Mouse (Mus musculus) intestine, embryonic 15.5 days (tissue): ENCODE measurements at regions not wholly inside any gene's neighbourhood (a gene's known extent, or its start where the extent isn't known, plus 50 kb on each side); places are given as distances from the start of the nearest gene placed in this dataset.

ENCODE experiments used
- ATAC-seq: fragments of 200-750 bp; cut with Nextera tagmentation; 2 replicates; pipeline ENCODE4 v1.8.0; 2017; ENCODE audit warnings: moderate TSS enrichment, moderate library complexity
- H3K27ac ChIP-seq: fragments of 300-500 bp; sonication (generic); 2 replicates; pipeline ENCODE4 v1.5.1; 2015; ENCODE audit warnings: mild to moderate bottlenecking, inconsistent platforms
- H3K27me3 ChIP-seq: fragments of 300-500 bp; sonication (generic); replicated peaks from 2 replicates; pipeline ENCODE4 v1.6.1; 2015; ENCODE audit warnings: inconsistent platforms
- H3K36me3 ChIP-seq: fragments of 300-500 bp; sonication (generic); 2 replicates; pipeline ENCODE4 v1.6.1; 2015; ENCODE audit warnings: inconsistent platforms
- H3K4me1 ChIP-seq: fragments of 300-500 bp; sonication (generic); replicated peaks from 2 replicates; pipeline ENCODE4 v1.6.1; 2015; ENCODE audit warnings: inconsistent platforms
- H3K4me2 ChIP-seq: fragments of 300-500 bp; sonication (generic); replicated peaks from 2 replicates; pipeline ENCODE4 v1.6.1; 2015; ENCODE audit warnings: mild to moderate bottlenecking, inconsistent platforms
- H3K4me3 ChIP-seq: fragments of 300-500 bp; sonication (generic); replicated peaks from 2 replicates; pipeline ENCODE4 v1.5.1; 2015; ENCODE audit warnings: inconsistent platforms
- H3K9ac ChIP-seq: fragments of 300-500 bp; sonication (generic); 2 replicates; pipeline ENCODE4 v1.6.1; 2015; ENCODE audit warnings: inconsistent platforms
- H3K9me3 ChIP-seq: fragments of 300-500 bp; sonication (generic); 2 replicates; pipeline ENCODE4 v1.6.1; 2016; ENCODE audit warnings: inconsistent platforms
- WGBS: fragments of 180-500 bp; shearing (Covaris S2); methylation state at CpG from one replicate; pipeline ENCODE4 v1.1.7; 2015; 5-methylcytosine and 5-hydroxymethylcytosine counted together

DNA sequence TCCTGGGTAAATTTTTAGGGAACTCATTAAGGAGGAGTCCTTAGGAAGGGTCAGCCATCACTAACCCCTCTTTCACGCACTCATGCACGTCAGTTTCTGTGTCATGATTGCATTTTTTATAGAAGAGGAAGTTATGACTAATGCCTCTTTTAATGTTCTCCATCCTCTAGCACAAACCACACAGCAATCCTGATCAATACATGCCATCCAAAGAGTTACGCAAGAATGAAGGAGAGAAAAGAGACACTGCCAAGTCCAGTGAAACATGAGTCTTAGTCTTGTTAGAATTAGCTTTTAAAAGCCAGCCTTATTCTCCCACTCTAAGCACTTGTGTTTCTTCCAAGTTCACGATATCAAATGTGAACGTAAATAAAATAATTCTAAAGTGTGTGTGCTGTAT is 151.0 kb upstream of the Tll1 start:
- Histone ChIP-seq H3K27me3 (no peaks in the 10 kb centered on the region), H3K4me3 (no peak overlapping the region), H3K36me3 (no peaks in the 10 kb centered on the region), H3K27ac (no peak overlapping the region), H3K9ac (no peak overlapping the region), H3K4me1 (no peaks in the 10 kb centered on the region), H3K9me3 (no peaks in the 10 kb centered on the region), H3K4me2 (no peak overlapping the region)
- no peak for ATAC-seq
- WGBS = 86% methylated on average over 5 of the region's 5 CpGs

DNA sequence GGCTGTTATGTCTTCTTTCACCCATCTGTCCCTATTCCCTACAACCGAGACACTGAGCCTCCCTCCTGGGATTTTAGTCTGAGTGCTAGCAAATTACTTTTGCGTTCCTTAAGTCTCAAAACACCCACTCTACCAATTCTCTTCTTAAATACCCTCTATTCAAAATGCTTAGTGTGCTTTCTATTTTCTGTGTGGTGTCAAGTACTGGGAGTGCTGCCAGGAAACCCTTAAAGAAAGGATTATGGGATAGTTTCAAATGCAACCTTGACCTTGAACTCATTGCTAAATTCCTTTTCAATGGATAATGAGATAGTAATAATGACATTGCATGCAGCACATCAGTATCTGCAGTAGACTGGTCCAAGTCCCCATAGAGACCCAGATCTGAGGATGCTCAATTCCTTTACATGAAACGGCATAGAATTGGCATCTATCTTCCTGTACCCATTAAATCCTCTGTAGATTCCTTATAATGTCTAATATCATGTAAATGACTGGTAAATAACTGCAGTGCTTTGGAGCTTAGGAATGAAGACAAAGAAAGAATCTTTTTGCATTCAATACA is 142.1 kb upstream of the Tll1 start:
- H3K36me3 ChIP-seq = no peaks in the 10 kb centered on the region
- no peak overlapping the region for H3K4me2 ChIP-seq
- no peak for ATAC-seq
- no peaks in the 10 kb centered on the region for H3K27me3 ChIP-seq
- no peak overlapping the region for H3K27ac ChIP-seq
- H3K4me1 ChIP-seq = no peaks in the 10 kb centered on the region
- no peaks in the 10 kb centered on the region for H3K9me3 ChIP-seq
- WGBS = 82% methylated on average over 3 of the region's 3 CpGs
- no peak overlapping the region for H3K9ac ChIP-seq
- H3K4me3 ChIP-seq = no peak overlapping the region

DNA sequence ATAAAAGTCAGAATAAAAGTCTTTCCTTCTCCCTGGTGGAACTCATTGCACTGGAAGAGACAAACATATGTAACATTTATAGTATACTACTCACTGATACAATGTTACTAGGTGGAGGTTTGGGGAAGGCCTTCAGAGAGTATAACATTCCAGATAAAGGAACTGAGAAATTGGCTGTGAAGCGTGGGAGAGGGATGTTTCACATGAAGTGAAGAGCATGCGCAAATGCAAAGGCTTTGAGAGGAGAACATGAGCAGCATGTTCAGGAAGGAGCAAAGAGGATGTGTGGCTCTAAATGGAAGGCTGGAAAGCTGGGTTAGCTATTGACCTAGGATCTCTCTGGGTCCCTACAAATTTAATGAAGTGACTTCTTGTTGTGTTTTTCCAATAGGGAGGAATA is 141.4 kb upstream of the Tll1 start:
- H3K27me3 ChIP-seq = no peaks in the 10 kb centered on the region
- no peaks in the 10 kb centered on the region for H3K9me3 ChIP-seq
- no peaks in the 10 kb centered on the region for H3K4me1 ChIP-seq
- H3K4me2 ChIP-seq = no peak overlapping the region
- no peak overlapping the region for H3K4me3 ChIP-seq
- no peaks in the 10 kb centered on the region for H3K36me3 ChIP-seq
- WGBS = 84% methylated on average over 2 of the region's 2 CpGs
- no peak for ATAC-seq
- no peak overlapping the region for H3K27ac ChIP-seq
- H3K9ac ChIP-seq = no peak overlapping the region

DNA sequence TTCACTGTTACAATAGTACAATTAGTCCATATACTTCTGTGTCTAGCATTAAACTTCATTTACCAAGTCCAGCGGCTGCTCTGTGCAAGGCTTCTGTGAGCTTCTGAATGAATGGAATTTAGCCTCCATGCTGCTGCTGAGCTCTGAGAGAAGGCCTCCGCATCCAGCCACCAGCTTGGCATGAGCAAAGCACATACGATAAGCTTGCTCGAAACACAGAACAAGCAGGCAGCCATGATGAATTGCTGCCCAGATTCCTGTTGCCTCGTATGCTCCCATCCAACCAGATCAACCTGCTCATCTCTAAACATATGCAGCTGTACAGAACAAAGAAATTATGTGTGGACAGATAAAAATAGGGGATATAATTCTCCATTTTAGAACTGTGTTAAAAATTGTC is 140.4 kb upstream of the Tll1 start:
- no peaks in the 10 kb centered on the region for H3K9me3 ChIP-seq
- no peak for ATAC-seq
- WGBS = 57% methylated on average over 5 of the region's 5 CpGs
- H3K27ac ChIP-seq = no peak overlapping the region
- no peaks in the 10 kb centered on the region for H3K36me3 ChIP-seq
- H3K4me1 ChIP-seq = no peaks in the 10 kb centered on the region
- H3K27me3 ChIP-seq = no peaks in the 10 kb centered on the region
- no peak overlapping the region for H3K4me2 ChIP-seq
- H3K4me3 ChIP-seq = no peak overlapping the region
- H3K9ac ChIP-seq = no peak overlapping the region

DNA sequence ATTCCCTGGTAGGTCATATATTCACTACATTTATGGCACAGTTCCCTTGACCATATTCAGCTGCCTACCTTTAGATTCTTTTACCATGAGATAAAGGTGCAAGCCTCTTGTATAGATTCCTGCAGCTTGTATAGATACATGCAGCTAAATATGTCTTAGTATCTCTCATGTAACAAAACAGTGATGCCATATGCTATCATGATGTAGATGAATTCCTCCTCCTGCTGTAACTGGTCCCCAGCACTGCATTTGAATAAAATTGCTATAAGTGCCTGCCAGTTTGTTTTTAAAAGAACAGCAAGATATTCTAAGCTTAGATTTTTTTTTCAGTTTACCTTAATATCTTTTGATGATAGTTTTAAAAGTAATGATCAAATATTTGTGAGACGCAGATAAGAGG is 138.9 kb upstream of the Tll1 start:
- no peaks in the 10 kb centered on the region for H3K36me3 ChIP-seq
- H3K9ac ChIP-seq = no peak overlapping the region
- no peaks in the 10 kb centered on the region for H3K4me1 ChIP-seq
- H3K27me3 ChIP-seq = no peaks in the 10 kb centered on the region
- H3K9me3 ChIP-seq = no peaks in the 10 kb centered on the region
- no peak overlapping the region for H3K4me3 ChIP-seq
- no peak for ATAC-seq
- H3K27ac ChIP-seq = no peak overlapping the region
- 65% methylated on average over 1 of the region's 1 CpGs for WGBS
- no peak overlapping the region for H3K4me2 ChIP-seq

DNA sequence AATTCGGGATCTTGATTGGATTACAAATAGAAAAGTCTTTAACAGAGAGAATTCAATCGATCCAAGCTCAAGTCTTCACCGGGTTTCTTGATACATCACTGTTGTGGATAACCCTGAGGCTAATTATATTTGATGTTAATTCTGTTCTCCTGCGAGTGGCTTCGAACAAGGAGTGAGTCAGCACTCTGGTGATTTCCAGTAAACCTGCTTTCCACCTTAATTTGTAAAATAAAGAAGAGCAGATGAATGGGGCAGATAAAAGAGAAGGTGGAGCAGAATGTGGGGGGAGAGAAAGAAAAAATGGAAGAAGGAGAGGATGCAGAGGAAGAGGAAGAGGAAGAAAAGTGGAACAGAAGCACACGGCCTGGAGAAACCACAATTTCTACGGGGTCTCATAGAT is 137.5 kb upstream of the Tll1 start:
- 84% methylated on average over 7 of the region's 7 CpGs for WGBS
- no peak overlapping the region for H3K4me2 ChIP-seq
- no peak for ATAC-seq

DNA sequence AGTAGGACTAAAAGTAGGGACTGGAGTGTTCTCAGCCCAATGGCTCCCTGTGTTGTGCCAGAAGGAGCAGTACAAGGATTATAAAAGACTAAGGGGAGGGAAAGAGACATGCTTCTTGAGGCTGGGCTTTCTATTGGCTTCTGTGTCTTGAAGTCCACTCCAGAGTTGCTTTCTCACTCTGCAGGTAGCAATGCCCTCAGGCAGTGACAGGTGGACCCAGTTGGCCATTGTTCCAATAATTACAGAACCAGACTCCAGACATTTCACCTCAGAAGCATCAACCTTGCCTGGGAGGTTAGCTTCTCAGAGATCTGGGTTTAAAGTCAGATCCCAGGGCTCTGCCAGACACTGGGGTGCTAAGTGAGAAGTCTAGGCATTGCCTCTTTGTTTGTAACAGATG is 136.3 kb upstream of the Tll1 start:
- no peak overlapping the region for H3K4me3 ChIP-seq
- no peaks in the 10 kb centered on the region for H3K27me3 ChIP-seq
- no peak overlapping the region for H3K9ac ChIP-seq
- no peak for ATAC-seq
- no peaks in the 10 kb centered on the region for H3K9me3 ChIP-seq
- no peak overlapping the region for H3K27ac ChIP-seq
- H3K4me1 ChIP-seq = no peaks in the 10 kb centered on the region
- no peak overlapping the region for H3K4me2 ChIP-seq
- H3K36me3 ChIP-seq = no peaks in the 10 kb centered on the region

More for the DNA sequence above, 137.5 kb upstream of the Tll1 start:
- Histone ChIP-seq H3K27ac (no peak overlapping the region), H3K36me3 (no peaks in the 10 kb centered on the region), H3K4me1 (no peaks in the 10 kb centered on the region), H3K4me3 (no peak overlapping the region), H3K9me3 (no peaks in the 10 kb centered on the region), H3K9ac (no peak overlapping the region), H3K27me3 (no peaks in the 10 kb centered on the region)

DNA sequence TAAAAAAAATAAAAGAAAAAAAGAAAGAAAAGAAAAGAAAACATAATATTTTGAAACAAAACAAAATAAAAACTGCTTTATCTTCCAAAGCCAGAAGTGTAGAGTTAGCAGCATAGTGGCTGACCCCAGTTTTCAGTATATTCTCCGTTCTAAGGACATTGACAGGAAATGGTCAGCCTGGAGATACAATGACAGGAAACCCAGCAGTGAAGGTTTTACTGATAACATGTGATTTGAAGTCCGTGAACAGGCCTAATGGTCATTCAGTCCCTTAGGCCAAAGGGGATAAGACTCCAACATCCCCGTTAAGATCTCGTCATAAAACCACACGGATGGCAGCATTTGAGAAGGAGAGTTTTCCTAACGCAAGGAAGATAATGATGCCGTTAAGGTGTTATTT is 131.3 kb upstream of the Tll1 start:
- H3K27ac ChIP-seq = no peak overlapping the region
- H3K4me3 ChIP-seq = no peak overlapping the region
- no peaks in the 10 kb centered on the region for H3K9me3 ChIP-seq
- no peaks in the 10 kb centered on the region for H3K27me3 ChIP-seq
- 67% methylated on average over 7 of the region's 7 CpGs for WGBS
- no peaks in the 10 kb centered on the region for H3K36me3 ChIP-seq
- ATAC-seq = no peak
- H3K4me1 ChIP-seq = no peaks in the 10 kb centered on the region
- no peak overlapping the region for H3K9ac ChIP-seq
- no peak overlapping the region for H3K4me2 ChIP-seq

DNA sequence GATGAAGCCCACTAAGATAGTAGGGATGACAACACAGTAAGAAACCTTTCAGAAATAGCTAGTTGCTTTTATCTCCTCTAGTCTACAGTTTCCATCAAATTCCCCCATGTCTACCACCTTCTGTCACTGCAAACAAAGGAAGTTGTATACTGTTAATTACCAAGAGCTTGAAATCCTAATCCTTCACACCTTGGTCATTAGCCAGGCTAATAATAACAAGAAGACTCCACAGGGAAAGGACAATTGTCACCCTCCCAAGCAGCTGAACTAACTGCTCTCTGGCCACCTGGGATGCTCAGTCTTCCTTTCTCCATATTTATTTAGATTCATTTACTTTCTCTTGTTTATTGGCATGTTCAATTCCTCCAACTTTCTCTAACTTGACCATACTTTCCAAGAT is 130.5 kb upstream of the Tll1 start:
- H3K36me3 ChIP-seq = no peaks in the 10 kb centered on the region
- no peak overlapping the region for H3K4me2 ChIP-seq
- H3K4me3 ChIP-seq = no peak overlapping the region
- H3K27ac ChIP-seq = no peak overlapping the region
- ATAC-seq = no peak
- no peak overlapping the region for H3K9ac ChIP-seq
- H3K4me1 ChIP-seq = no peaks in the 10 kb centered on the region
- H3K27me3 ChIP-seq = no peaks in the 10 kb centered on the region
- H3K9me3 ChIP-seq = no peaks in the 10 kb centered on the region

DNA sequence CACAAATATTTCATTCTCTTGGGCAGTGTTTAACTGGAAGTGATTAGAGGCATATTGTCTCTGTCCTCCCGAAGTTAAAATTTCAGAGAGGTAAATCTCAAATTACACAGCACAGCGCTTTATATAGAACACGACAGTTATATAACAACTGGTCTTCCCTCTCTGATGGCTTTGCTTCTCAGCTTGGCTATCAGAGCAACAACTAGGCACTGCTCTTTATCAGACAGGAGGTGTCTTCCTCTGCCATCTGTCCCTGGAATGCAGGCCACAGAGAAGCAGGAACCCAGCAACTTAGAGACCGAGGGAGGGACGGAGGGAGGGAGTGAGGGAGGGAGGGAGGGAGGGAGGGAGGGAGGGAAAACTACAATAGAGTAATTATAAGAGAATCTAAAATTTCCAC is 129.4 kb upstream of the Tll1 start:
- WGBS = 30% methylated on average over 5 of the region's 5 CpGs
- Histone ChIP-seq H3K4me2 (no peak overlapping the region), H3K4me1 (no peaks in the 10 kb centered on the region), H3K27ac (no peak overlapping the region), H3K4me3 (no peak overlapping the region), H3K27me3 (no peaks in the 10 kb centered on the region), H3K9ac (no peak overlapping the region), H3K9me3 (no peaks in the 10 kb centered on the region), H3K36me3 (no peaks in the 10 kb centered on the region)
- ATAC-seq = no peak

DNA sequence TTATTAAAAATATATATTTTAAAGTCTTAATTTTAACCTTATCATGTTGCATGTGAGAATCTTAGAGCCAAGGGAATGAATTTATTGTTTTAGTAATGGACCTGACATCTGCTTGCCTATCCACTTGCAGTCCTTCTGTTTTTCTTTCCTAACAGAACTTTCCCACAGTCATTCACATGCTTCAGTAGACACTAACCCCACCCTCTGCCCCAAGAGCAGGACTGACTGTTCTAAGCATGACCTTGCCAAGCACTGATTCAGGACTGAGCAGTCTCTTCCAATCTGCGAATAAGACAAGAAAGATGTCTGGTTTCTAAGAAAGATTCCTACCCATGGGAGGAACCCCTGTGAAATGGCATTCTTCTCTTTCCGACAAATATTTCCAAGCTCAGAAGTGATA is 117.9 kb upstream of the Tll1 start:
- Histone ChIP-seq H3K36me3 (no peaks in the 10 kb centered on the region), H3K9me3 (no peaks in the 10 kb centered on the region), H3K27ac (no peak overlapping the region), H3K27me3 (no peaks in the 10 kb centered on the region), H3K4me3 (no peak overlapping the region), H3K9ac (no peak overlapping the region), H3K4me2 (no peak overlapping the region), H3K4me1 (no peaks in the 10 kb centered on the region)
- 93% methylated on average over 2 of the region's 2 CpGs for WGBS
- ATAC-seq = no peak

DNA sequence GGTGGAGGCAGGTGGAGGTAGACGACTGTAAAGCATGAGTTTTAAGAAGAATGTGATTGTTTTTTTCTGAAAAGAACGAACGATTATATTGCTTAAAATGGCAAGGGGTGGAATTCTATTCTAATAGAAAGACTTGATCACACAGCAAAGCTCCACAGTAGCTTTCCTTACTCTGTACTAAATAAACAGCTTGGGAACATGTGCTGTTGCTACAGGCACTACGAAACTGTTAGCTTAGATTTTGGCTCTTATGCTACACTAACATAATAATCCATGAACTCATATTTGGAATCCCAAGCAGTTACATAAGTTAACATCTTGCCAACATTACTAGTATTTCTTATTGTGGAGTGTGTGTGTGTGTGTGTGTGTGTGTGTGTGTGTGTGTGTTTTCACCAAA is 114.3 kb upstream of the Tll1 start:
- H3K4me2 ChIP-seq = no peak overlapping the region
- no peak overlapping the region for H3K9ac ChIP-seq
- H3K27me3 ChIP-seq = no peaks in the 10 kb centered on the region
- no peaks in the 10 kb centered on the region for H3K9me3 ChIP-seq
- WGBS = 75% methylated on average over 4 of the region's 4 CpGs
- no peaks in the 10 kb centered on the region for H3K36me3 ChIP-seq
- no peaks in the 10 kb centered on the region; the same call in 1 of the 2 replicates for H3K4me1 ChIP-seq
- H3K4me3 ChIP-seq = no peak overlapping the region
- H3K27ac ChIP-seq = no peak overlapping the region
- no peak for ATAC-seq

DNA sequence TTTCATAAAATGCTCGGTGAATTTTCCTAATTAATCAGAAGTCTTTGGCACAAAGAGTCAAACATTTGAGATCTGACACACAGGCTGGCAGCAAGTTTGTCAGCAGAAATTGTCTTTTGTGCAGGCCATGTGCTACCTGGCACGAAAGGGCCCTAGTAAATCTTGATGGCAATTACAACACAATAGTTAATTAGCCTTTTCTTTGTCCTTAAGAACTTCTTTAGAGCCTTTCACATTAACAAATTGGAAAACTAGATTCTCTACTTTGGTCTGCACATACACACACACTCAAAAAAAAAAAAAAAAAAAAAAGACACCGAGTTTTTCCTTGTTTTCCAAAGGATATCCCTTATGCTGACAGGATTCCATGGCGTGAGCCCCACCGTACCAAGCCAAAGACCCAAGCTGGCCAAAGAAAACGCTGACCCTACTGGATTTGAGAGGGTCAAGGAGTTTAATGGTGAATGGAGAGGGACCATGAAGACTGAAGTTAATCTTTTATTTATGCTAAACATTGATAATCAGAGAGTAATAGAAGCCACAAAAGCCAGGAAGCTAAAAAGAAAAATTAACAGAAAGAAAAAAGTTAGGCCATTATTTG is 113.2 kb upstream of the Tll1 start:
- H3K36me3 ChIP-seq = no peaks in the 10 kb centered on the region
- H3K27ac ChIP-seq = no peak overlapping the region
- no peak overlapping the region for H3K4me2 ChIP-seq
- no peak overlapping the region for H3K4me3 ChIP-seq
- no peaks in the 10 kb centered on the region for H3K9me3 ChIP-seq
- ATAC-seq = no peak
- no peaks in the 10 kb centered on the region for H3K27me3 ChIP-seq
- no peaks in the 10 kb centered on the region; the same call in 1 of the 2 replicates for H3K4me1 ChIP-seq
- 80% methylated on average over 6 of the region's 6 CpGs for WGBS
- H3K9ac ChIP-seq = no peak overlapping the region
